Mouse (Mus musculus) fibroblast of lung, adult 2 months (primary cell): ENCODE results near the gene Vmn1r183.
A peak's percentile ranks its signal among the peaks of the same experiment; 100 is the strongest.
"Not testable (repeated sequence)": the region's sequence is repeated elsewhere in the genome, so short reads cannot be mapped to it uniquely, and the experiment has no call there.

Experiments used
- DNase-seq: peaks from one replicate; pipeline ENCODE4 v3.0.0-alpha.2; 2011; ENCODE audit warnings: low read depth

Vmn1r183 gene

GRCm38 (mm10) chr7:24052660-24053304, at the start of gene Vmn1r183:
Gene Vmn1r183, plus strand, starts transcription at chr7:24053254.
- DNase-seq = no peak

GRCm38 (mm10) chr7:24074424-24074823, 21.4 kb downstream of the Vmn1r183 start:
- not testable (repeated sequence) for DNase-seq

GRCm38 (mm10) chr7:24081634-24082431, 28.8 kb downstream of the Vmn1r183 start, which contains the start of gene Zfp180:
Gene Zfp180, plus strand, starts transcription at chr7:24081924.
- DNase-seq = peak; percentile 99

- DNase-seq = peak; percentile 9
Observed at GRCm38 (mm10) chr7:24082457-24083235, 29.6 kb downstream of the Vmn1r183 start.

- DNase-seq = no peak
Observed at GRCm38 (mm10) chr7:24086871-24087270, 33.8 kb downstream of the Vmn1r183 start.

GRCm38 (mm10) chr7:24087485-24088125, 34.6 kb downstream of the Vmn1r183 start:
- DNase-seq = no peak

GRCm38 (mm10) chr7:24104403-24104802, 51.3 kb downstream of the Vmn1r183 start:
- no peak for DNase-seq

GRCm38 (mm10) chr7:24105144-24105703, 52.2 kb downstream of the Vmn1r183 start:
- no peak for DNase-seq

GRCm38 (mm10) chr7:24110839-24111238, 57.8 kb downstream of the Vmn1r183 start:
- no peak for DNase-seq

GRCm38 (mm10) chr7:24111772-24112155, 58.7 kb downstream of the Vmn1r183 start:
- DNase-seq = no peak

GRCm38 (mm10) chr7:24112156-24112856, 59.3 kb downstream of the Vmn1r183 start, which contains the start of gene Zfp112:
Gene Zfp112, plus strand, starts transcription at chr7:24112314.
- peak; percentile 54 for DNase-seq

GRCm38 (mm10) chr7:24113001-24113400, 59.9 kb downstream of the Vmn1r183 start:
- no peak for DNase-seq
